In the genomic region with DNA sequence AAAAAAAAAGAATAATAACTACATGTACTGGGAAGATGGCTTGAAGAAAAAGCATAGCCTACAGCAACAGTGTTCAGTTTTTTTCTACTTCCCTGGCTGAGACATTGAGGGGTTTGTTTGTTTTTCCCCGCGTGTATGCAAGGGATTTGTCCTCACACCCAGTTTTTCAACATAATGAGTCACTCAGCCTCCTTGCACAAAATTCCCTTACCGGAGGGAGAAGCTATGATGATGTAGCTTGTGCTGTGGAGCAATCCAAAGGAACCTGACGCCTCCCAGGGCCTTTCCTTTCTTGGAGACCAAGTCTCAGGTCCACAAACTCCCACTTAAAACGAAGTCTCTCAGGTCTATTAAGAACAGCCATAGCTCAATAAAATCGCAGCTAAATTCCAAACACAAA, we compare ENCODE assay signal across 19 mouse cellular contexts. TPM values are rescaled to one million over a fixed set of nuclear protein-coding genes. Genes with fewer than 3 reads are reported as not detected.
DNase-seq lines count a peak whose midpoint lies in the region; ATAC-seq and TF ChIP-seq lines count a peak whose summit lies in the region.
"Had no signal": no experiment of that assay in that cellular context is flagged by ENCODE, and none has a peak within 500 bp of the region (broad histone marks: within the 10 kb centered on the region; RNA-seq: fewer than 3 reads in every experiment).

No protein-coding gene starts in this region.

- peak overlapping the region; percentile 96 for H3K4me2 ChIP-seq in kidney, embryonic 15.5 days
- no peak overlapping the region for H3K4me2 ChIP-seq in midbrain, embryonic 11.5 days
- no peak overlapping the region for H3K4me2 ChIP-seq in midbrain, embryonic 14.5 days (ENCODE audit: low read length)
- peak overlapping the region; percentile 82 for H3K4me2 ChIP-seq in intestine, postnatal 0 days (replicated peaks; ENCODE audit: low read depth)
- H3K4me2 ChIP-seq in stomach, embryonic 15.5 days: peak overlapping the region; percentile 36

- no peak for ATAC-seq in kidney, embryonic 15.5 days (replicated peaks; ENCODE audit: low FRiP score)
- no peak for ATAC-seq in midbrain, embryonic 11.5 days (ENCODE audit: low FRiP score)
- no peak for ATAC-seq in midbrain, embryonic 14.5 days (ENCODE audit: low FRiP score, low TSS enrichment)
- no peak for ATAC-seq in intestine, postnatal 0 days
- no peak for ATAC-seq in stomach, embryonic 15.5 days (ENCODE audit: insufficient read depth, low FRiP score, low read depth)

- H3K4me1 ChIP-seq in kidney, embryonic 15.5 days: peaks cover 10% of the 10 kb centered on the region
- peaks cover 3% of the 10 kb centered on the region; the same call in 1 of the 2 replicates for H3K4me1 ChIP-seq in midbrain, embryonic 11.5 days (ENCODE audit: control insufficient read depth, insufficient read depth, low read length)
- H3K4me1 ChIP-seq in midbrain, embryonic 14.5 days (ENCODE audit: control insufficient read depth, insufficient read depth, low read length): 0 out of 2 replicates have a peak, but pooled peaks cover 5% of the 10 kb centered on the region
- H3K4me1 ChIP-seq in intestine, postnatal 0 days (replicated peaks; ENCODE audit: control insufficient read depth, insufficient read depth, low read length): no peaks in the 10 kb centered on the region
- no peaks in the 10 kb centered on the region for H3K4me1 ChIP-seq in stomach, embryonic 15.5 days

- H3K9ac ChIP-seq in kidney, embryonic 15.5 days: no peak overlapping the region
- H3K9ac ChIP-seq in midbrain, embryonic 11.5 days (ENCODE audit: low read length): no peak overlapping the region
- H3K9ac ChIP-seq in midbrain, embryonic 14.5 days (replicated peaks; ENCODE audit: low read length): no peak overlapping the region
- no peak overlapping the region for H3K9ac ChIP-seq in intestine, postnatal 0 days (ENCODE audit: low read depth, low read length)
- H3K9ac ChIP-seq in stomach, embryonic 15.5 days: no peak overlapping the region
- H3K9ac ChIP-seq: midbrain, embryonic 12.5 days had no signal

- no peak for TF ChIP-seq CTCF in intestine, postnatal 0 days (IDR thresholded peaks at IDR 0.05; ENCODE audit: low read depth)

- H3K4me3 ChIP-seq in kidney, embryonic 15.5 days (replicated peaks): peak overlapping the region; percentile 58
- H3K4me3 ChIP-seq in midbrain, embryonic 11.5 days (ENCODE audit: low read depth, low read length): no peak overlapping the region
- H3K4me3 ChIP-seq in midbrain, embryonic 14.5 days (replicated peaks; ENCODE audit: low read depth, low read length): no peak overlapping the region
- peak overlapping the region; percentile 2; the same call in 1 of the 2 replicates for H3K4me3 ChIP-seq in intestine, postnatal 0 days (ENCODE audit: low read depth, low read length)
- H3K4me3 ChIP-seq in stomach, embryonic 15.5 days (replicated peaks): no peak overlapping the region; the same call in 1 of the 2 replicates
- H3K4me3 ChIP-seq: myocyte had no signal

- H3K27ac ChIP-seq in kidney, embryonic 15.5 days: 0 out of 2 replicates have a peak overlapping the region, but pooled peaks have one; percentile 23
- H3K27ac ChIP-seq in midbrain, embryonic 11.5 days (ENCODE audit: low read depth, low read length): no peak overlapping the region
- no peak overlapping the region for H3K27ac ChIP-seq in midbrain, embryonic 14.5 days (replicated peaks; ENCODE audit: low read depth, low read length)
- H3K27ac ChIP-seq in intestine, postnatal 0 days (ENCODE audit: low read depth, low read length): no peak overlapping the region
- H3K27ac ChIP-seq in stomach, embryonic 15.5 days: peak overlapping the region; percentile 11; the same call in 1 of the 2 replicates
- H3K27ac ChIP-seq: embryonic facial prominence, embryonic 13.5 days; macrophage; midbrain, embryonic 12.5 days had no signal

- no peaks in the 10 kb centered on the region for H3K36me3 ChIP-seq in kidney, embryonic 15.5 days
- no peaks in the 10 kb centered on the region for H3K36me3 ChIP-seq in midbrain, embryonic 11.5 days (ENCODE audit: control insufficient read depth, insufficient read depth, low read length)
- H3K36me3 ChIP-seq in midbrain, embryonic 14.5 days (ENCODE audit: control insufficient read depth, insufficient read depth, low read length): no peaks in the 10 kb centered on the region
- no peaks in the 10 kb centered on the region for H3K36me3 ChIP-seq in intestine, postnatal 0 days (ENCODE audit: control insufficient read depth, insufficient read depth)
- no peaks in the 10 kb centered on the region for H3K36me3 ChIP-seq in stomach, embryonic 15.5 days
- H3K36me3 ChIP-seq: embryonic facial prominence, embryonic 13.5 days; midbrain, embryonic 12.5 days had no signal

- 31% methylated on average over 6 of the region's 6 CpGs for WGBS in kidney, embryonic 15.5 days
- WGBS in midbrain, embryonic 11.5 days: 54% methylated on average over 6 of the region's 6 CpGs
- WGBS in midbrain, embryonic 14.5 days: 64% methylated on average over 6 of the region's 6 CpGs
- 28% methylated on average over 6 of the region's 6 CpGs for WGBS in intestine, postnatal 0 days
- WGBS in stomach, embryonic 15.5 days: 42% methylated on average over 6 of the region's 6 CpGs

- DNase-seq in kidney, postnatal 36 days: no peak
- peak; percentile 77 for DNase-seq in midbrain, embryonic 11.5 days (ENCODE audit: low spot score, missing footprints)
- DNase-seq in midbrain, embryonic 14.5 days: no peak
- DNase-seq in cerebellum, postnatal 25 days: no peak
- DNase-seq in layer of hippocampus, adult 9-10 months (ENCODE audit: low spot score): no peak
- DNase-seq: adrenal gland, postnatal 36 days; cerebellum, adult 8-10 months; heart, postnatal 10 days; kidney, adult 8-10 months; layer of hippocampus, adult 9-11 months; thymus, postnatal 25 days had no signal

- no peaks in the 10 kb centered on the region for H3K9me3 ChIP-seq in kidney, embryonic 15.5 days (replicated peaks)
- no peaks in the 10 kb centered on the region for H3K9me3 ChIP-seq in midbrain, embryonic 11.5 days (ENCODE audit: control insufficient read depth, low read length)
- H3K9me3 ChIP-seq in midbrain, embryonic 14.5 days (ENCODE audit: control insufficient read depth, low read length): no peaks in the 10 kb centered on the region
- H3K9me3 ChIP-seq in intestine, postnatal 0 days (ENCODE audit: control insufficient read depth): no peaks in the 10 kb centered on the region
- H3K9me3 ChIP-seq in stomach, embryonic 15.5 days: no peaks in the 10 kb centered on the region
- H3K9me3 ChIP-seq: embryonic facial prominence, embryonic 13.5 days; midbrain, embryonic 12.5 days had no signal

- H3K27me3 ChIP-seq in kidney, embryonic 15.5 days: peaks cover 7% of the 10 kb centered on the region; the same call in 1 of the 2 replicates
- peaks cover 17% of the 10 kb centered on the region for H3K27me3 ChIP-seq in midbrain, embryonic 11.5 days (ENCODE audit: control insufficient read depth, insufficient read depth, low read length)
- peaks cover 19% of the 10 kb centered on the region for H3K27me3 ChIP-seq in midbrain, embryonic 14.5 days (ENCODE audit: control insufficient read depth, insufficient read depth, low read length)
- 0 out of 2 replicates have a peak, but pooled peaks cover 6% of the 10 kb centered on the region for H3K27me3 ChIP-seq in intestine, postnatal 0 days (replicated peaks; ENCODE audit: control insufficient read depth, insufficient read depth, low read length)
- H3K27me3 ChIP-seq in stomach, embryonic 15.5 days (replicated peaks): no peaks in the 10 kb centered on the region

RNA-seq across cellular contexts. Expression of gene Rasef, which starts 1.3 kb away (rescaled TPM):
- 6.6 and 7.5 TPM in 2 replicates for polyA plus RNA-seq in kidney, embryonic 15.5 days (2015; fragmentation: Nextera tagmentation; extraction: Ambion mirVana)
- 0.05 and 0.22 TPM in 2 replicates for polyA plus RNA-seq in midbrain, embryonic 11.5 days (2014; fragmentation: Nextera tagmentation; extraction: Ambion mirVana)
- polyA plus RNA-seq in midbrain, embryonic 14.5 days (2014; fragmentation: Nextera tagmentation; extraction: Ambion mirVana): 0.39 and 0.50 TPM in 2 replicates
- polyA plus RNA-seq in intestine, postnatal 0 days (2015; fragmentation: Nextera tagmentation; extraction: Ambion mirVana): 2.4 and 2.8 TPM in 2 replicates
- polyA plus RNA-seq in stomach, embryonic 15.5 days (2015; fragmentation: Nextera tagmentation; extraction: Ambion mirVana): 7.7 and 8.4 TPM in 2 replicates
- polyA plus RNA-seq: cortical plate, adult 2 months; macrophage; myocyte had no signal

Comparison
In these comparisons a context has a peak if more than half of its experiments do, and no peak if none do; other contexts are left out.
1. H3K27ac ChIP-seq: peak in kidney, embryonic 15.5 days (single experiment) and stomach, embryonic 15.5 days (single experiment); none in midbrain, embryonic 11.5 days (single experiment), midbrain, embryonic 14.5 days (single experiment) and intestine, postnatal 0 days (single experiment).
2. H3K4me2 ChIP-seq: peak in kidney, embryonic 15.5 days (single experiment), intestine, postnatal 0 days (single experiment) and stomach, embryonic 15.5 days (single experiment); none in midbrain, embryonic 11.5 days (single experiment) and midbrain, embryonic 14.5 days (single experiment).
3. H3K4me3 ChIP-seq: peak in kidney, embryonic 15.5 days (single experiment) and intestine, postnatal 0 days (single experiment); none in midbrain, embryonic 11.5 days (single experiment), midbrain, embryonic 14.5 days (single experiment) and stomach, embryonic 15.5 days (single experiment).